Mouse (Mus musculus) heart, adult 2 months (tissue): ENCODE data around the gene Hsd3b1. TPM values are rescaled to one million over a fixed set of nuclear protein-coding genes. Genes with fewer than 3 reads are reported as not detected.

ENCODE experiments used
- DNase-seq, 2 experiments: peaks; one replicate each; pipeline ENCODE4 v3.0.0; 2021
- H3K27ac ChIP-seq: fragments of 200-600 bp; 2 replicates; pipeline ENCODE4 v1.8.1; 2022
- H3K27me3 ChIP-seq: fragments of 200-500 bp; 2 replicates; pipeline ENCODE4 v1.6.1; 2012; ENCODE audit warnings: mild to moderate bottlenecking, low read length, inconsistent platforms, mixed read lengths; ENCODE audit not compliant: control insufficient read depth, insufficient read depth
- H3K36me3 ChIP-seq: fragments of 200-500 bp; 2 replicates; pipeline ENCODE4 v1.6.1; 2012; ENCODE audit warnings: low read length, inconsistent platforms; ENCODE audit not compliant: control insufficient read depth, insufficient read depth
- H3K4me1 ChIP-seq: fragments of 200-500 bp; 2 replicates; pipeline ENCODE4 v1.6.1; 2011; ENCODE audit warnings: low read length; ENCODE audit not compliant: control insufficient read depth, insufficient read depth
- H3K4me3 ChIP-seq: fragments of 200-600 bp; 2 replicates; pipeline ENCODE4 v1.8.1; 2022
- H3K79me2 ChIP-seq: fragments of 200-500 bp; replicated peaks from 2 replicates; pipeline ENCODE4 v1.6.1; 2012; ENCODE audit warnings: mild to moderate bottlenecking, inconsistent platforms, low read length, moderate library complexity, mixed read lengths; ENCODE audit not compliant: control insufficient read depth, insufficient read depth
- H3K9ac ChIP-seq: fragments of 200-500 bp; 2 replicates; pipeline ENCODE4 v1.6.1; 2012; ENCODE audit warnings: low read depth, mild to moderate bottlenecking, control low read depth, inconsistent platforms, low read length, mixed read lengths
- CTCF ChIP-seq: fragments of 200-600 bp; IDR thresholded peaks from 2 replicates; pipeline ENCODE4 v1.8.1; 2022; ENCODE audit warnings: antibody characterized with exemption, mild to moderate bottlenecking, moderate library complexity
- EP300 ChIP-seq: fragments of 200-500 bp; IDR thresholded peaks from 2 replicates; pipeline ENCODE4 v1.6.1; 2011; ENCODE audit warnings: low read depth, low read length, control low read depth; ENCODE audit not compliant: insufficient read depth
- POLR2A ChIP-seq: fragments of 200-500 bp; IDR thresholded peaks from 2 replicates; pipeline ENCODE4 v1.6.1; 2011; ENCODE audit warnings: mild to moderate bottlenecking, low read depth, low read length, control low read depth; ENCODE audit not compliant: insufficient read depth
- WGBS: fragments of 180-500 bp; shearing (Covaris S2); methylation state at CpG from one replicate; pipeline ENCODE4 v1.1.7; 2018; 5-methylcytosine and 5-hydroxymethylcytosine counted together
- intact Hi-C: fragments of 180-260 bp; cut with DNase I; formaldehyde crosslinking; loops from one replicate; pipeline ENCODE4 v1.15.1; 2025
- polyA plus RNA-seq: library from polyadenylated mRNA; depleted of rRNA; stranded (reverse); fragments of >200 nt; gene quantifications from 2 replicates; pipeline ENCODE4 v1.2.3, GENCODE M21; 2012
- total RNA-seq, 2 experiments: library from RNA; stranded (reverse); gene quantifications; 2 replicates each; pipeline ENCODE4 v1.2.3; 2021

The Hsd3b1 gene
- total and polyA plus RNA-seq, 3 experiments, result 0.16 TPM; not detected in 2

GRCm38 (mm10) chr3:98880831-98881230 is 21.2 kb upstream of the Hsd3b1 start:
- no peak for TF ChIP-seq POLR2A
- Histone ChIP-seq H3K4me3 (no peak overlapping the region), H3K27ac (no peak overlapping the region), H3K27me3 (no peaks in the 10 kb centered on the region), H3K36me3 (no peaks in the 10 kb centered on the region), H3K79me2 (no peaks in the 10 kb centered on the region), H3K9ac (no peak overlapping the region), H3K4me1 (no peaks in the 10 kb centered on the region)
- intact Hi-C loops, result no loop called here
- 79% methylated on average over 2 of the region's 2 CpGs for WGBS
- no peak for DNase-seq

DNA sequence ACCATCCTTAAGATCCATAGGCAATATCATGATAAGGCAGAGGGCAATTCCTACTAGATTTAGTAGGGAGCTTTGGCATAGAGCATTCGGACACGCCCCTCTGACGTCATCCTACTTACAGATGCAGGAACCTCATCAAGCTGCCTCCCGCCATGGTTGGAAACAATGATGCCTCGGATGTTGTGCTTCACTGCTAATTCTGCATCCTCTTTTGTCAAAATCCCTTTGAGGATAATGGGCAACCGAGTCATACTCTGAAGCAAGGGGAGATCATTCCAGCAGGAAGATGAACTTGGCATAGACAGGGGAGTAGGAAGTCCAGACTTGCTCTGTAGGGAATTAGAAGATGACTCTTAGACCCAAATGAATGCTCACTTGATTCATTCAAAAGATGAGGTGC is 20.6 kb upstream of the Hsd3b1 start:
- no peaks in the 10 kb centered on the region for H3K79me2 ChIP-seq
- no peak overlapping the region for H3K27ac ChIP-seq
- no peaks in the 10 kb centered on the region for H3K36me3 ChIP-seq
- no peak overlapping the region for H3K4me3 ChIP-seq
- no peak overlapping the region for H3K9ac ChIP-seq
- DNase-seq, result no peak
- no peaks in the 10 kb centered on the region for H3K4me1 ChIP-seq
- intact Hi-C loops, result no loop called here
- TF ChIP-seq POLR2A (no peak), CTCF (no peak), EP300 (no peak)
- WGBS, result 65% methylated on average over 6 of the region's 6 CpGs
- no peaks in the 10 kb centered on the region for H3K27me3 ChIP-seq

GRCm38 (mm10) chr3:98868219-98868618 is 8.6 kb upstream of the Hsd3b1 start:
- Histone ChIP-seq H3K4me1 (no peaks in the 10 kb centered on the region), H3K36me3 (no peaks in the 10 kb centered on the region), H3K9ac (no peak overlapping the region), H3K27ac (no peak overlapping the region), H3K4me3 (no peak overlapping the region), H3K79me2 (no peaks in the 10 kb centered on the region), H3K27me3 (no peaks in the 10 kb centered on the region)
- no peak for DNase-seq
- 74% methylated on average over 2 of the region's 2 CpGs for WGBS
- TF ChIP-seq POLR2A (no peak), EP300 (no peak), CTCF (no peak)
- intact Hi-C loops, result no loop called here

DNA sequence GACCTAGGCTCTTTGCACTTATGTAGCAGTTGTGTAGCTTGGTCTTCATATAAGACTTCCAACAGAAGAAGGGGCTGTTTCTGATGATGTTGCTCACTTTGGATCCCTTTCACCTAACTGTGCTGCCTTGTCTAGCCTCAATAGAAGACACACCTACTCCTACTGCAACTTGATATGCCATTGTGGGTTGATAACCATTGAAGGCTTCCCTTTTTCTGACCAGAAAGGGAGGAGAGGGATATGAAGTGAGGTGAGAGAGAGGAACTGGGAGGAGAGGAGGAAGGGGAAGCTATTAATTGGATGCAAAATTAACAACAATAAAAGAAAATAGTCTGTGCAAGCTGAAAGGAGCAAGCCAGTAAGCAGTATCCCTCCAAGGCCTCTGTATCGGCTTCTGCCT is 3.2 kb upstream of the Hsd3b1 start:
- no peaks in the 10 kb centered on the region for H3K27me3 ChIP-seq
- H3K36me3 ChIP-seq, result no peaks in the 10 kb centered on the region
- WGBS, result 100% methylated on average over 1 of the region's 1 CpGs
- H3K79me2 ChIP-seq, result no peaks in the 10 kb centered on the region
- intact Hi-C loops, result no loop called here
- no peak overlapping the region for H3K27ac ChIP-seq
- no peaks in the 10 kb centered on the region for H3K4me1 ChIP-seq
- TF ChIP-seq POLR2A (no peak), CTCF (no peak)
- no peak for DNase-seq
- no peak overlapping the region for H3K9ac ChIP-seq
- no peak overlapping the region for H3K4me3 ChIP-seq

- no peak overlapping the region for H3K4me3 ChIP-seq
- intact Hi-C loops, result no loop called here
- no peak for TF ChIP-seq POLR2A
- no peak for TF ChIP-seq CTCF
- TF ChIP-seq EP300, result no peak
- H3K9ac ChIP-seq, result no peak overlapping the region
- no peaks in the 10 kb centered on the region for H3K4me1 ChIP-seq
- H3K27ac ChIP-seq, result no peak overlapping the region
- no peaks in the 10 kb centered on the region for H3K79me2 ChIP-seq
- DNase-seq, result no peak
- WGBS, result 34% methylated on average over 2 of the region's 2 CpGs
- H3K27me3 ChIP-seq, result no peaks in the 10 kb centered on the region
- H3K36me3 ChIP-seq, result no peaks in the 10 kb centered on the region
These were observed 1.5 kb downstream of the Hsd3b1 start for GRCm38 (mm10) chr3:98858051-98858450.

DNA sequence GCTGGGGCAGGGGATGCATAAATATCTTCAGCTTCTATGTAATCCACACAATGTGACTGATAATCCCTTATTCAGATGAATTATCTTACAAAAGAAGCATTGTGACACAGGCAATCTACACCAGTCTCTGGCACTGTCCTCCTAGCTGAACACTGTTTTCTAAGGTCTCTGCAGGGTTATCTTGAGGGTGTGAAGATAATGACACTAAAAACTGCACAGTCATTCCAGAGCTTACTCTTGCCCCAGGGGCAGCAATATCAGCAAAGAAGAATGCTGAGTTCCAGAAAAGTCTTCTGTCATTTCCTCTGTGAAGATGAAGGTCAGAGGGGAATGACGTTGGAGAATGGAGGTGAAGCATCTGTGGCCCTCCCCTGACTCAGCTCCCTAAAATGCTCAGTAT is 2.7 kb downstream of the Hsd3b1 start:
- Histone ChIP-seq H3K27ac (no peak overlapping the region), H3K4me3 (no peak overlapping the region), H3K79me2 (no peaks in the 10 kb centered on the region), H3K9ac (no peak overlapping the region), H3K4me1 (no peaks in the 10 kb centered on the region), H3K36me3 (no peaks in the 10 kb centered on the region), H3K27me3 (no peaks in the 10 kb centered on the region)
- TF ChIP-seq EP300 (no peak), POLR2A (no peak), CTCF (no peak)
- no peak for DNase-seq
- intact Hi-C loops, result no loop called here
- 8% methylated on average over 1 of the region's 1 CpGs for WGBS

DNA sequence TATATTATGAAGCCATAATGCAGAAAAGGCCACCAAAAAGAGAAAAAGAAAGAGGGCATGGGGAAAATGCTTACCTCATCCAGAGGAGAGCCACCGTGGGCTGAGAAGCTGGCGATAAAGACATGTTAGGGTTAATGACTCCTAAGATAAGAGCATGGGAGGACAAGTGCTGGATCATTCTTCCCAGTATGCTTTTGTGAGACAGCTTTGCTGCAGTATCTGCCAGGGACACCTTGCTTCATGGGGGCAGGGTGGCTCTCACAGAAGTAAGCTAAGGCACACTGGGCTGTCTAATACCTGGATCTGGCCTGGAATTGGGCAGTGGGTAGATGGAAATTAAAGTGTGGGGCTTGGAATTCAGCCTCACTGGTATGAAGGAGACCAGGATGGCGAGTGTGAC is 4.4 kb downstream of the Hsd3b1 start:
- Histone ChIP-seq H3K36me3 (no peaks in the 10 kb centered on the region), H3K79me2 (no peaks in the 10 kb centered on the region), H3K27ac (no peak overlapping the region), H3K9ac (no peak overlapping the region), H3K4me1 (no peaks in the 10 kb centered on the region), H3K27me3 (no peaks in the 10 kb centered on the region), H3K4me3 (no peak overlapping the region)
- DNase-seq, result no peak
- TF ChIP-seq EP300, result no peak
- TF ChIP-seq CTCF, result no peak
- TF ChIP-seq POLR2A, result no peak
- intact Hi-C loops, result no loop called here
- 62% methylated on average over 3 of the region's 3 CpGs for WGBS
